Mouse (Mus musculus): ENCODE results near the gene Zfp523. TPM values are rescaled to one million over a fixed set of nuclear protein-coding genes. Genes with fewer than 3 reads are reported as not detected.

Gene Zfp523
- polyA plus RNA-seq (2014; fragmentation: Illumina TruSeq; extraction: RNeasy Lipid Tissue Mini Kit (QIAGEN cat#74804); ENCODE audit: low read depth, low replicate concordance), result 0.73 TPM

GRCm38 (mm10) chr17:28176775-28177539 is at the start of gene Zfp523:
Gene Zfp523, plus strand, starts transcription at chr17:28177129.

GRCm38 (mm10) chr17:28141771-28142699 is 34.9 kb upstream of the Zfp523 start, which contains the start of gene Scube3:
Gene Scube3, plus strand, starts transcription at chr17:28142141.

GRCm38 (mm10) chr17:28207591-28208313 is 30.8 kb downstream of the Zfp523 start, which contains the start of gene Def6:
Gene Def6, plus strand, starts transcription at chr17:28207778.

GRCm38 (mm10) chr17:28232475-28233060 is 55.6 kb downstream of the Zfp523 start, which contains the start of gene Ppard:
Gene Ppard, plus strand, starts transcription at chr17:28232700.

Other genes with a start within 250 kb of the Zfp523 start
- not detected for gene Tcp11, start 96.5 kb upstream of the Zfp523 start, polyA plus RNA-seq (2014; fragmentation: Illumina TruSeq; extraction: RNeasy Lipid Tissue Mini Kit (QIAGEN cat#74804); ENCODE audit: low read depth, low replicate concordance)
- gene Scube3, start 35.0 kb upstream of the Zfp523 start, polyA plus RNA-seq (2014; fragmentation: Illumina TruSeq; extraction: RNeasy Lipid Tissue Mini Kit (QIAGEN cat#74804); ENCODE audit: low read depth, low replicate concordance), result 0.77 TPM
- 0.53 TPM for gene Def6, start 30.6 kb downstream of the Zfp523 start, polyA plus RNA-seq (2014; fragmentation: Illumina TruSeq; extraction: RNeasy Lipid Tissue Mini Kit (QIAGEN cat#74804); ENCODE audit: low read depth, low replicate concordance)
- gene Ppard, start 55.6 kb downstream of the Zfp523 start, polyA plus RNA-seq (2014; fragmentation: Illumina TruSeq; extraction: RNeasy Lipid Tissue Mini Kit (QIAGEN cat#74804); ENCODE audit: low read depth, low replicate concordance), result 0.61 TPM
- gene Fance, start 136.4 kb downstream of the Zfp523 start, polyA plus RNA-seq (2014; fragmentation: Illumina TruSeq; extraction: RNeasy Lipid Tissue Mini Kit (QIAGEN cat#74804); ENCODE audit: low read depth, low replicate concordance), result not detected
- gene Rpl10a, start 151.3 kb downstream of the Zfp523 start, polyA plus RNA-seq (2014; fragmentation: Illumina TruSeq; extraction: RNeasy Lipid Tissue Mini Kit (QIAGEN cat#74804); ENCODE audit: low read depth, low replicate concordance), result 117 TPM
- 0.49 TPM for gene Tead3, start 173.7 kb downstream of the Zfp523 start, polyA plus RNA-seq (2014; fragmentation: Illumina TruSeq; extraction: RNeasy Lipid Tissue Mini Kit (QIAGEN cat#74804); ENCODE audit: low read depth, low replicate concordance)
- gene Tulp1, start 188.1 kb downstream of the Zfp523 start, polyA plus RNA-seq (2014; fragmentation: Illumina TruSeq; extraction: RNeasy Lipid Tissue Mini Kit (QIAGEN cat#74804); ENCODE audit: low read depth, low replicate concordance), result not detected

Measured in kidney, adult 10 weeks (tissue).